Mouse (Mus musculus) gastrocnemius, postnatal 4 days (tissue): ENCODE results near the gene Brd3. TPM values are rescaled to one million over a fixed set of nuclear protein-coding genes. Genes with fewer than 3 reads are reported as not detected.

Experiments
- DNase-seq, 2 experiments: peaks; one replicate each; pipeline ENCODE4 v3.0.0; 2021 to 2022; ENCODE audit warnings: low spot score in 2 of 2, mixed read lengths in 2 of 2
- microRNA-seq: library from miRNA; unstranded; fragments of <30 nt; microRNA quantifications from one replicate; pipeline ENCODE4 v1.2.0, GENCODE M21; 2021
- total RNA-seq, 2 experiments: library from RNA; stranded (reverse); gene quantifications; 2 replicates each; pipeline ENCODE4 v1.2.3; 2021

The Brd3 gene
- total RNA-seq, 2 experiments from 2014 or later = 103 to 109 TPM

GRCm38 (mm10) chr2:27405094-27405884, 102.2 kb downstream of the Brd3 start:
- DNase-seq = no peak

- DNase-seq = no peak
These were observed 102.9 kb downstream of the Brd3 start for GRCm38 (mm10) chr2:27404375-27405093.

GRCm38 (mm10) chr2:27401544-27401943, 105.9 kb downstream of the Brd3 start:
- no peak for DNase-seq

- DNase-seq = no peak
These were observed 107.4 kb downstream of the Brd3 start for GRCm38 (mm10) chr2:27400083-27400482.

- no peak for DNase-seq
These were observed 110.6 kb downstream of the Brd3 start for GRCm38 (mm10) chr2:27396656-27397440.

Small RNA genes within 50 kb of the gene (microRNA-seq; reads per million reads assigned to microRNA genes)
- gene Gm24049 = not detected
- gene Mir7578 = not detected

Other genes with a start within 250 kb of the Brd3 start
- 10 to 100 TPM; 11.2 to 11.6 TPM for gene Vav2, start 80.6 kb downstream of the Brd3 start, total RNA-seq
- gene Brd3os, start 65.3 kb downstream of the Brd3 start, total RNA-seq = 1 to 10 TPM; 1.6 to 2.9 TPM
- gene Wdr5, start 7.5 kb upstream of the Brd3 start, total RNA-seq = 10 to 100 TPM; 36.4 to 39.2 TPM
- gene Rxra, start 168.8 kb upstream of the Brd3 start, total RNA-seq = 10 to 100 TPM; 59.0 to 60.2 TPM